Mouse (Mus musculus): ENCODE results near the gene Grin3b.

Grin3b gene

GRCm38 (mm10) chr10:79970415-79971182, at the start of gene Grin3b:
Gene Grin3b, plus strand, starts transcription at chr10:79970715.
- no peak for DNase-seq (ENCODE audit: low spot score in 2 of 2)

DNA sequence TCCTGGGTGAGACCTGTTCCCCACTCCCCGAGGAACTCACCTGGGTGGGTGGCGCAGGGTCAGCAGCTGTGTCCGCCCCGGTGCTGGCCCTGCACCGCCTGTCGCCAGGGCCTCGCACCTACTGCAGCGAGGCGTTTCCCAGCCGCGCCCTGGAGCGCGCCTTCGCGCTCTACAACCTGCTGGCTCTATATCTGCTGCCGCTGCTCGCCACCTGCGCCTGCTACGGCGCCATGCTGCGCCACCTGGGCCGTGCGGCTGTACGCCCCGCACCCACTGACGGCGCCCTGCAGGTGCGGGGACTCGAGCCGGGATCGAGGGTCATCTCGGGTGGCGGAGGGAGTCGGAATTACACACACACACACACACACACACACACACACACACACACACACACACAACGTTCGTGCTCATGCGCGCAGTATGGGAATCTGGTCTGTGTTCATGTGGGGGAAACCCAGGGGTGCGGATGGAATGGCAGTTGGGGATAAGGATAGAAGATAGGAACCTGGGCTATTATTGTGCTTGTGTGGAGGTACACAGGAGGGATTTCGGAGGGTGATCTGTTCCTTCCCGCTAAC, 49.5 kb upstream of the Grin3b start, which contains the start of gene R3hdm4:
TSS of gene R3hdm4 (minus strand) at position 251 of the 578 bp plus-strand sequence.
- no peak for DNase-seq (ENCODE audit: low spot score in 2 of 2)

DNA sequence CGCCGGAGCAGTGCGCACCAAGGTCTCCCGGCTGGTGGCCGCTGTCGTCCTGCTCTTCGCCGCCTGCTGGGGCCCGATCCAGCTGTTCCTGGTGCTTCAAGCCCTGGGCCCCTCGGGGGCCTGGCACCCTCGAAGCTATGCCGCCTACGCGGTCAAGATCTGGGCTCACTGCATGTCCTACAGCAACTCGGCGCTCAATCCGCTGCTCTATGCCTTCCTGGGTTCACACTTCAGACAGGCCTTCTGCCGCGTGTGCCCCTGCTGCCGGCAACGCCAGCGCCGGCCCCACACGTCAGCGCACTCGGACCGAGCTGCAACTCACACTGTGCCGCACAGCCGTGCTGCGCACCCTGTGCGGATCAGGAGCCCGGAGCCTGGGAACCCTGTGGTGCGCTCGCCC, 48.9 kb upstream of the Grin3b start:
- no peak for DNase-seq (ENCODE audit: low spot score in 2 of 2)

DNA sequence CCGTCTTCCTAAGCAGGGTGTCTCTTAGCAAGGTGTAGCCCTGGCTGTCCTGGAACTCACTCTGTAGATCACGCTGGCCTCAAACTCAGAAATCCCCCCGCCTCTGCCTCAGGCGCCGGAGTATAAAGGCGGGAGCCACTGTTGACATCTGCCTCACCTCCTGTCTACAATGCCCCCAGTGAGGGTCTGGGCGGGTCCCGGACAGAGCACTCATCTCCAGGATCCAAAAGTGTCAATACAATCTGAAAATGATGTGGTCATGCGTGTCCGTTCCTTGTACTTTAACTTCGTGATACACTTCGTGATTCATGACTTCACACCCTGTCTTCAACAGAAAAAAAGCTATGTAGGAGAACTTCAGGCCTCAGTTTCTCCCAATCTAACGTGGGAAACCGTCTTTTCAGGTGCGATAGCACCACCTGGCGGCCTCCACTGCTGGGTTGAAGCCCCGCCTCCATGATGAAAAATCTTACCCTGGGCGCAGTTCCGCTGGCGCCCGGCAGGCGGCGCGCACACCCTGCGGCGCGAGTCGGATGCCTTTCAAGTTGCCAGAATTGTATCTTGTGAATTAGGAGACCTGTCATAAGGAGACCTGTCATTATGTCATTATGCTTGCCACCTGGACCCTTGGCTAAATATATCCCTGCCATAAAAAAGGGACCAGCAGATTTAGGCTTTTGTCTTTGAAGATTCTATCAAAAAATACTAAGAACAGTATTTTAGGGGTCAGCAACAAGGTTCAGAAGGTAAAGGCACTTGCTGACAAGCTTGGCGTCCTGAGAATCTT, 45.3 kb upstream of the Grin3b start:
- DNase-seq (ENCODE audit: low spot score in 2 of 2), result peak; percentile 85 to 89

DNA sequence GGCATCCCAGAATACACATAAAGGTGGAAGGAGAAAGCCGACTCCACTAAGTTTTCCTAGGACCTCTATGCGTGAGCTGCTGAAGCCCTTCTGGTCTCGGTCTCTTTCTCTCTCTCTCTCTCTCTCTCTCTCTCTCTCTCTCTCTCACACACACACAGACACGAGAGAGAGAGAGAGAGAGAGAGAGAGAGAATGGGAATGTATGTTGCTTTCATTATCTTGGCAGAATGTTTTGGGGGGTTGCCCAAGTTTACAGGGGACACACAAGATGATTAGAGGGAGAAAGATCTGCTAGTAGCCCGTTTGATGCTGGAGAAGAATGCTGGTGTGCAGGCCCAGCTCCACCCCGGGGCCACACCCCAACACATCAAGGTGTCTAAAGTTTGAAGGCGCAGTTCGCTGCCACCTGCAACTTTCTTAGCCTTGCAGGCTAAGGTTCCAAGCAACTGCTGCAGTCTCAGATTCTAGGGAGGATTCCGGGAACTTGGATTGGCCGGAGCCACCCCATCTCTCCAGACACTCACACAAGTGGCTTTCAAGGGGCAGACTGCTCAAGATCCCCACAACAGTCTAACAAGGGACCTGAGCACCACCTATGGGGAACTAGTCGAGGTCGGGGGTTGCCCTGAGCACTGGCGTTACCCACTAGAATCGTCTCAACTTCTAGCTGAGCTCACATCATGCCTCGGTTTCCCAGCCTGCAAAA, 44.6 kb upstream of the Grin3b start:
- no peak for DNase-seq (ENCODE audit: low spot score in 2 of 2)

DNA sequence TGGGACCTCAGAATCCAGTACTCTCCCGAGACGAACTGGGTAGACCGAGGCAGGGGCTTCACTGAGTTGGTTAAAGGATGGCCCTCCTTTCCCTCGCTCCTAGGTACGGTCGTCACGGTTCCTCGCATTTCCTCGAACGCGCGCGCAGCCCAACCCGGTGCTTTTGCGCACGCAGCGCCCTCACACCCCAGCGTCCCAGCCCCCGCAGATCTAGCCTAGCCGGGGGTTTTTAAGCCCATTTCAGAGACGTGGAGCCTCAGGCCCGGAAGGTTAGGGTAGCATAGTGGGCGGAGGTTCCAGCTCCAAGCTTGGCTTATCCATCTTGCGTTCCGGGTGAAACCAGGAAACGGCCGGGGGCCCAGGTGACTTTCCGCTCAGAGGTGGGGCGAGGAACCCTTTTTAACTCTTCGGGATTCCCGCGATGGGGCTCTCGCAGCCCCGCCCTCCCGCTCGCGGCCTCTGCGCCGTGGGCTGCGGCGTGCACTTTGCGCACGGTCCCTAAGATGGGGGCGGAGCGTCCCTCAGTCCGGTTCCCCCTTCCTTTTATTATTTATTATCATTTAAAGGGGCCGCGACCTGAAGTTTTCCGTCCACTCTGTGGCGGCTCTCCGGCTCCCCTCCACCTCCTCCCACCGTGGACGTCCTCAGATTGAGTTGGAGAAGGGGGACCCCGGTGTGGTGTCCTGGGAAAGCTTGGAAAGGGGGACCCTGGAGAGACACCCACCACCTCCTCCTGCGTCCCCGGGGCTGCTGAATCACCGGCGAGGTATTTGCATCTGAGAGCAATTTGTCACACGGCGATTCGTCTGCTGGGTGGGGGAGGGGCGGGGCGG, 43.8 kb upstream of the Grin3b start, which contains the start of gene Arid3a:
TSS of gene Arid3a (plus strand) at position 553 of the 833 bp plus-strand sequence.
- peak; percentile 77 to 83 for DNase-seq (ENCODE audit: low spot score in 2 of 2)

- DNase-seq (ENCODE audit: low spot score in 2 of 2), result no peak
These were observed 43.0 kb upstream of the Grin3b start for GRCm38 (mm10) chr10:79927324-79928029.

DNA sequence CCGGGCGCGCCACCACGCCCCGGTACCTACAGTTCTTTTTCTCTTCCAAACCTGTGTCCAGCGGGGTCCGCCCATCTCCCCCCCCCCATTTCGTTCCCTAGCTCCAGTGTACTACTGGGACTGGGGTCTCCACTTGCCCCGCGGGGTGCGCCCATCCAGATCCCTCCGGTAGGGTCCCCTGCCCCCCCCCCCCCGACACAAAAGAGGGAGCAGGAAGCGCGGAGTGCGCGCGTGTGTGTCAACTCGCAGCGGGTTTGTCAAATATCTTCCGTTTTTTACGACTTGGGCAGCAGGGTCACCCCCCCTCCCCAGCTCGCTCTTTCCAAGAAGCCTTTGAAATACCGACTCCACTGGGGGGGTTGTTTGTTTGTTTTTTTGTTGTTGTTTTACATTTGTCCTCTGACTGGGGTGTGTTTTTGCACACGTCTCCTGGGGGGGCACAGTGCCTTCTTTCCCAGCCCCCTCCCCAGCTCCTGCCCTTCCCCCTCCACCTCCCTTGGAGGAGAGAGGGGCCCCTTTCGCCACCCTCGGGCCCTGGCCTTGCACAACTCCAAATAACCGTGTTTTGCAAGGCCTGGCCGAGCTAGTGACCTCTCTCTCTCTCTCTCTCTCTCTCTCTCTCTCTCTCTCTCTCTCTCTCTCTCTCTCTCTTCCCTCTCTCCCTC, 42.4 kb upstream of the Grin3b start:
- DNase-seq (ENCODE audit: low spot score in 2 of 2), result no peak

DNA sequence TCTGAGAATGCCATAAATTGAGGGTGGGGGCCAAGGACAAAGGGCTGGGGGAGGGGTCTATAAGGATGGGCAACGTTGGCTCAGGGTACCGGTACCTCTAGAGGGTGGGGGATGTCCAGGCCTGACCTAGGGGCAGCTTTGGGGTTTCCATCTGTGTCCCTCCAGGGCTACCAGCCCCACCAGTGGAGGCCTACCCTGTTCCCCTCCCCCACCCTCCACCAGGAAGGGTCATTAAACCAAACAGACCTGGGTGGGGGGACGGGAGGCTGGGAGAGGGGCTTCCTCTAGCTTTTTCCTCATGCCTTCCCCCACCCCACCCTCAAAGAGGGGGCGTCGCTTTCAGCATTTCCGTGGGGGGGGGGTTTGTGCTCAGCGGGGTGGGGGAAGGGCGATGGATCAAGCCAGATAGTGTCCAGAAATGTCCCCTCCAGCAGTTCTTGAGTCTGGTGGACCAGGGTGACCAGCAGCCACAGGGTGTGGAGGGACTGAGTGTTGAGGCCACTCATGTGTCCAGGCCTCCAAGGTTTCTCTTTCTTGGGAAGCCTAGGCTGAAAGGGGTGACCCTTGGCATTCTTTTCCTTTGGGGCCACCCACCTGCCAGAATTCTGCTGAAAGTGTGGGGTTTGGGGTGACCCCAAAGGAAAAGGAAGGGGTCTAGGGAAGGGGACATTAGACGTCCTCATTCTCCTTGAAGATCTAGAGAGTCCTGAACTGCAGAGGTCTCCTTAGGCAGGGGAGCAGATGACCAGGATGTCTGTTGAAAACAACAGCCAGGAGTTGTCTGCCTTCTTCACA, 41.4 kb upstream of the Grin3b start:
- DNase-seq (ENCODE audit: low spot score in 2 of 2), result no peak

DNA sequence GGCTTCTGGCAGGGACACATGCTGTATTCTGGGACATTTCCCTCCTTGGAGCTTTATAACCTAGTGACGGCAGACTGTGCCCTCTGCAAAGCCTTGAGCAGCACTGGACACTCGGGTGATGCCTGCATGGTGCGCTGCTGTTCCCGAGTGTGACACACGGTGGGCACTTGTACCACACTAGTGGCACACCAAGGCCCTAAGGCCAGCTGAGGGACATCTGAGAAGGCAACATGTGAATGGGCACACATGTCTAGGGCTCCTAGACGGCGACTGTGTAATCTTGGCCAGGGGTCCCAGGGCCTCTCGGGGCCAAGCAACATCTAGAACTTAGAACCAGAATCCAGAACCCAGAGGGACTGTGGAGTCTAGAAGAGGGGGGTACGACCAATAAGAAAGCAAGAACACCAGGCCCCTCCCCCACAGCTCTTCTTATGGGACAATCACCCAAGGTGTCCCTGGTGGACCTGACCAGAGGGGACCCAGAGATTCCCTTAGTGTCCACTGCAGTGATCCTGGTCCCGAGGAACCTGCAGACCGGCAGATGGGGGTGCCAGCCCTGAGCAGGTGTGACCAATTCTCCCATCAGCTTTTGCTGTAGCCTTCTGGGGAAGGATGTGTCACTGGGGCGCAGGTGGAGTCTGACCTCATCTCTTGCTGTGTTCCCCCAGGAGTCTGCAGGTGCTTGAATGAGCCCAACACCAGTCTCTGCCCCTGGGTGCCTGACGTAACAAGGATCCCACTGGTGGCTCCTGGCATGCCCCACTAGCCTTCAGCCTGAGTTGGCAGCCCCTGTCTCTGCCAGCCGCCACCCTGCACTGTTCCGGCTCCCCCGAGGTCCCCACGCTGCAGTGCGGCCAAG, 40.3 kb upstream of the Grin3b start:
- no peak for DNase-seq (ENCODE audit: low spot score in 2 of 2)

DNA sequence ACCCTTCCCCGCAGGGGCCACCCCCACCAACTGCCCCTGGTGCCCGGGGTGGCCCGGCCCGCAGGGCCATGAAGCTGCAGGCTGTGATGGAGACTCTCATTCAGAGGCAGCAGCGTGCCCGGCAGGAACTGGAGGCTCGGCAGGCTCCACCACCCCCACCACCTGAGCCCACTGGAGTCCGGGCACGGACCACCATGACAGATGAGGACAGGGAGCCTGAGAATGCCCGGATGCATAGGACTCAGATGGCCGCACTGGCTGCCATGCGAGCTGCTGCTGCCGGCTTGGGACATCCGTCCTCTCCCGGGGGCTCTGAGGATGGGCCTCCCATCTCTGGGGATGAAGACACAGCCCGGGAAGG, 39.7 kb upstream of the Grin3b start:
- no peak for DNase-seq (ENCODE audit: low spot score in 2 of 2)

DNA sequence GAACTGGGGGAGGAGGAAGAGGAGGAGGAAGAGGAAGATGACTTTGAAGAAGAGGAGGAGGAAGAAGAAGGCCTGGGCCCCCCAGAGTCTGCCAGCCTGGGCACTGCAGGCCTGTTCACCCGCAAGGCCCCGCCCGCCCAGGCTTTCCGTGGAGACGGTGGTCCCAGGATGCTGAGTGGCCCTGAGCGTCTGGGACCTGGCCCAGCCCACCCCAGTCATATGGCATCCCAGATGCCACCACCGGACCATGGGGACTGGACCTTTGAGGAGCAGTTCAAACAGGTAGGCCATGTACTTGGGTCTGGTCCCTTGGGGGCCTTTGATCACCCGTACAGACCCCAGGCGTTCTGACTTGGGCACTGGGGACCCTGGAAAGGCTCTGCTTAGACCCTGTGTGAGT, 38.7 kb upstream of the Grin3b start:
- no peak for DNase-seq (ENCODE audit: low spot score in 2 of 2)

DNA sequence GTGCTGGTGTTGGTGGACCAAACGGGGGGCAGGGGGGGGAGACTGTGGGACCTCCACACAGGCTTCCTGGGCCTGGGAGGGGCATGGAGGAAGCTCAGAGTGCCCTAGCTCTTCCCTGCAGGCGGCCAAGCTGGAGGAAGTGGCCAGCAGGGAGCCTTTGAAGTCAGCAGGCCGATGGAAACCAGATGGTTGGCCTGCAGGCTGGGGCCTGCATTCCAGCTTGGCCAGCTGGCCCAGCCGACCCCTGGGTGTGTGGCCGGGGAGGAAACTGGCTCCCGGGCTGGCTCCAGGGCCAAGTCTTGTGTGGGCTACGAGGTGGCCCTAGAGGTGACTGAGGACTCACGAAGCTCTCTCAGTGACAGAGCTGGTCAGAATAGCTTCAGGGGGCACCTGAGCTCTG, 37.8 kb upstream of the Grin3b start:
- DNase-seq (ENCODE audit: low spot score in 2 of 2), result no peak

GRCm38 (mm10) chr10:79933145-79933679, 37.3 kb upstream of the Grin3b start:
- no peak for DNase-seq (ENCODE audit: low spot score in 2 of 2)

DNA sequence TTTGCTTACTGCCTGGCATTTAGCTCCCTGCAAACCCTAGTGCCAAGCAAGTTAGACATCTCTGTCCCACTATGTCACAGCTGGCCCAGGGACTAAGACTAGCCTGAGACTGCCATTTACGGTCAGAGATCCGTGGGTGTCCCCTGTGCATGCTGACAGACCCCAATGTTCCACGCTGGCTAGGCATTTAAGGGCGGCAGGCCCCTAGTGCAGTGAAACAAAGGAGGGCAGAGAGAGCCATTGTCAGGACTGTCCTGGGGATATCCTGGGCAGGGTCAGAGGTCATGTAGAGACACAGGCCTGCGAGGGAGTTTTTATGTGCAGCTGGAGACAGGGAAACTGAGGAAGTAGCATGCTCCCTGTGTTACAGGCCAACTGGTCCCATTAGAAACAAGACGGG, 36.7 kb upstream of the Grin3b start:
- no peak for DNase-seq (ENCODE audit: low spot score in 2 of 2)

DNA sequence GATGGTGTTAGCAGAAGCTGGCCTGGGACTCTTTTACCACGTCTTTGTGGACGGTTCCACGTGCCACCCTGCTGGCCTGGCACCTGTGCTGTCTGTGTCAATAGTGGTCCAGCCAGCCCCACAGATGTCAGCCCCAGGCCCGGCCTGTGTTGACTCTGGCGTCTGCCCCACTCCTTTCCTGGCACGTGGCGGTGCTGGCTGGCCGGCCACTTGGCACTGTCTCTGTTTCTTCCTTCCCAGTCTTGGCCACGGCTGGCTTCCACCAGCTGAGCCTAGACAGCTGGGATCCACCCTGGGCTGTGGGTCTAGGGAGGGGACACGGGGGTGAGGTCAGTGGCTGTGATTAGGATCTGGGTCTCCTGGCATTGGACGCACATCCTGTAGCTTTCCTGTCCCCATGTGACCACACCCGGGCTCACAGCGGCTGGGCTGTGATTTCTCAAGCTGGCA, 36.2 kb upstream of the Grin3b start:
- peak in 1 of 2 experiments; percentile 49 for DNase-seq (ENCODE audit: low spot score in 2 of 2)

DNA sequence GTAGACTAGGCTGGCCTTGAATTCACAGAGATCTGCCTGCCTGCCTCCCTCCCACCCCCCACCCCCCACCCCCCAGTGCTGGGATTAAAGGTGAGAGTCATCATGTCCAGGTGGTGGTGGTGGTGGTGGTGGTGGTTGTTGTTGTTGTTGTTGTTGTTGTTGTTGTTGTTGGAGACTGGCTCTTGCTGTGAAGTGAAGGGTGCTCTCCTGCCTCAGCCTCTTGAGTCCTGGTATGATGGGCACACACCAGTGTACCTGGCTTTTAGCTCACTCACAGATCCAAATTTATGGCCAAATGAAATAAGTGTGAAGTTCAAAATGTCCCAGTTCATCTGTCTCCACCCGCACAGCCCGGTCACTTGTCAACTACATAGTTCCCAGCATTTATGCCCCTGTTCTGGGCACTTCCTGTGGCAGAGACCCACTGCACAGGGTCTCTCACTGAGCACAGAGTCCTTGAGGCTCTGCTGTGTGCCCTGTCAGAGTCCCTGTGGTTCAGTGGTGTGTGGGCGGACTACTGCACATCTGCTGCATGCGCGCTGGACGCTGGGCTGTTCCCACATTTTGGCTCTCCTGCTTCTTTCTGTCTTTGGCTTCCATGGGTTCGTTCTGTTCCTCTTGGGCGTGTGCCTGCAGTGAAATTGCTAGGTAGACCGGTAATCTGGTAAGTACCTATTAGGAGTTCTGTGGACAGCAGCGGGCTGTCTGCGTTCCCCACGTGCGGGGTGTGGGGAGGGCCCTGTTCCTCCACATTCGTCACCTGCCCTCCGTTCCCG, 35.5 kb upstream of the Grin3b start:
- no peak for DNase-seq (ENCODE audit: low spot score in 2 of 2)

Measured in right cerebral cortex, postnatal 36 days (tissue).